Mouse (Mus musculus): ENCODE measurements at regions not wholly inside any gene's neighbourhood (a gene's known extent, or its start where the extent isn't known, plus 50 kb on each side); places are given as distances from the start of the nearest gene placed in this dataset.

GRCm38 (mm10) chr16:5829071-5829470 lies 56.1 kb upstream of the Rbfox1 start:
- TF ChIP-seq POLR2AphosphoS5 (IDR thresholded peaks at IDR 0.05; ENCODE audit: insufficient replicate concordance, low read depth, low read length) (no peak), GATA1 (IDR thresholded peaks at IDR 0.05; ENCODE audit: borderline replicate concordance, low read length) (no peak), CTCF (IDR thresholded peaks at IDR 0.05; ENCODE audit: low read depth, low read length) (no peak), TAL1 (conservative IDR thresholded peaks at IDR 0.05; ENCODE audit: low read depth, low read length) (no peak)

All from G1E (cell line).